In genomic region chr13:43600967-43601366, GRCm38 (mm10) we compare ENCODE assay signal across 23 mouse cellular contexts. TPM values are rescaled to one million over a fixed set of nuclear protein-coding genes. Genes with fewer than 3 reads are reported as not detected.
A peak's percentile ranks its signal among the peaks of the same experiment; 100 is the strongest.
DNase-seq lines count a peak whose midpoint lies in the region; ATAC-seq and TF ChIP-seq lines count a peak whose summit lies in the region.
"Had no signal": no experiment of that assay in that cellular context is flagged by ENCODE, and none has a peak within 500 bp of the region (broad histone marks: within the 10 kb centered on the region; RNA-seq: fewer than 3 reads in every experiment).

No protein-coding gene starts in this region.

- no peak for TF ChIP-seq CTCF in heart, adult 2 months (IDR thresholded peaks at IDR 0.05)

- no peak overlapping the region for H3K9ac ChIP-seq in heart, adult 2 months (ENCODE audit: low read depth, low read length)
- H3K9ac ChIP-seq: embryonic facial prominence, embryonic 12.5 days; forebrain, embryonic 13.5 days; forebrain, embryonic 15.5 days; forebrain, postnatal 0 days had no signal

- H3K4me1 ChIP-seq in heart, adult 2 months (ENCODE audit: control insufficient read depth, insufficient read depth, low read length), result no peaks in the 10 kb centered on the region; the same call in 1 of the 2 replicates
- H3K4me1 ChIP-seq: embryonic facial prominence, embryonic 12.5 days; forebrain, embryonic 13.5 days; forebrain, embryonic 15.5 days had no signal

- H3K27ac ChIP-seq in heart, adult 2 months, result no peak overlapping the region
- H3K27ac ChIP-seq: embryonic facial prominence, embryonic 10.5 days; embryonic facial prominence, embryonic 12.5 days; forebrain, embryonic 13.5 days; forebrain, embryonic 15.5 days had no signal

- H3K79me2 ChIP-seq in heart, adult 2 months (replicated peaks; ENCODE audit: control insufficient read depth, insufficient read depth, low read length), result no peaks in the 10 kb centered on the region

- 94% methylated on average over 6 of the region's 6 CpGs for WGBS in heart, adult 2 months

- intact Hi-C loops in heart, adult 2 months (cut with DNase I), result no loop called here

- no peaks in the 10 kb centered on the region for H3K36me3 ChIP-seq in heart, adult 2 months (ENCODE audit: control insufficient read depth, insufficient read depth, low read length)
- H3K36me3 ChIP-seq: embryonic facial prominence, embryonic 10.5 days; embryonic facial prominence, embryonic 12.5 days; forebrain, embryonic 15.5 days; G1E had no signal

- no peak for TF ChIP-seq EP300 in heart, adult 2 months (IDR thresholded peaks at IDR 0.05; ENCODE audit: insufficient read depth, low read depth, low read length)

- DNase-seq in 3T3-L1 (ENCODE audit: low read depth, low spot score) (peak; percentile 4), liver (no peak)
- DNase-seq in heart, adult 2 months, result no peak
- DNase-seq: adrenal gland, adult 8-10 months; adrenal gland, postnatal 14 days; adrenal gland, postnatal 36 days; B cell, adult 2 months; cerebellum, adult 2 months; cerebellum, adult 9-10 months; cerebellum, postnatal 10 days; cerebellum, postnatal 25 days; forebrain, postnatal 0 days had no signal

- peaks cover 1% of the 10 kb centered on the region; the same call in 1 of the 2 replicates for H3K27me3 ChIP-seq in heart, adult 2 months (ENCODE audit: control insufficient read depth, insufficient read depth, low read length)
- H3K27me3 ChIP-seq: CH12.LX; embryonic facial prominence, embryonic 12.5 days; forebrain, embryonic 13.5 days; forebrain, embryonic 15.5 days; Patski had no signal

- H3K4me3 ChIP-seq in heart, adult 2 months, result no peak overlapping the region
- H3K4me3 ChIP-seq: embryonic facial prominence, embryonic 10.5 days; embryonic facial prominence, embryonic 12.5 days; forebrain, embryonic 13.5 days; forebrain, embryonic 15.5 days had no signal

- peak; percentile 63 for ATAC-seq in granulocyte monocyte progenitor cell, adult 5-6 weeks (replicated peaks; ENCODE audit: poor library complexity, severe bottlenecking)
- 0 out of 2 replicates have a peak, but pooled peaks have one; percentile 17 for ATAC-seq in megakaryocyte progenitor cell, adult 5-6 weeks (replicated peaks; ENCODE audit: poor library complexity)
- ATAC-seq: activated CD4-positive, CD25-positive, alpha-beta regulatory T cell, adult 4 months; CD4-positive, CD25-positive, alpha-beta regulatory T cell, adult 4 months; forebrain, embryonic 13.5 days; forebrain, embryonic 15.5 days; forebrain, postnatal 0 days; Patski had no signal

- no peak for TF ChIP-seq POLR2A in heart, adult 2 months (IDR thresholded peaks at IDR 0.05; ENCODE audit: insufficient read depth, low read depth, low read length)

RNA-seq across cellular contexts. Expression of gene Rnf182, which starts 14.5 kb away (rescaled TPM):
- total RNA-seq in granulocyte monocyte progenitor cell, adult 5-6 weeks (2014; fragmentation: Nextera tagmentation), result not detected in 2 replicates
- not detected in 2 replicates for total RNA-seq in granulocyte monocyte progenitor cell, adult 5-6 weeks (2017)
- total RNA-seq in megakaryocyte progenitor cell, adult 5-6 weeks (2015), result not detected in 2 replicates
- not detected in 2 replicates for total RNA-seq in megakaryocyte progenitor cell, adult 5-6 weeks (2017)
- under 1 TPM; 0.05 to 0.07 TPM for total RNA-seq in heart, adult 2 months (2021)
- 0.12 and 0.16 TPM in 2 replicates for polyA plus RNA-seq in heart, adult 2 months (2012; rRNA removed)
- total RNA-seq: CH12.LX had no signal
- polyA plus RNA-seq: CD4-positive, CD25-positive, alpha-beta regulatory T cell, adult 4 months; G1E had no signal

RNA-seq across cellular contexts. Expression of gene Mcur1, which starts 41.0 kb away (rescaled TPM):
- total RNA-seq in granulocyte monocyte progenitor cell, adult 5-6 weeks (2014; fragmentation: Nextera tagmentation), result 17.1 and 19.3 TPM in 2 replicates
- total RNA-seq in granulocyte monocyte progenitor cell, adult 5-6 weeks (2017), result 12.4 TPM in 2 replicates
- 16.0 and 18.8 TPM in 2 replicates for total RNA-seq in megakaryocyte progenitor cell, adult 5-6 weeks (2015)
- total RNA-seq in megakaryocyte progenitor cell, adult 5-6 weeks (2017), result 13.7 and 13.8 TPM in 2 replicates
- 10 to 100 TPM; 43.9 to 49.8 TPM for total RNA-seq in heart, adult 2 months (2021)
- 26.4 and 41.6 TPM in 2 replicates for polyA plus RNA-seq in heart, adult 2 months (2012; rRNA removed)
